Mouse (Mus musculus) ovary, adult 18-20 months (tissue): ENCODE results near the gene Tnik.

Experiments
- DNase-seq: peaks from one replicate; pipeline ENCODE4 v3.0.0; 2022; ENCODE audit warnings: low spot score, mixed read lengths

The Tnik gene

DNA sequence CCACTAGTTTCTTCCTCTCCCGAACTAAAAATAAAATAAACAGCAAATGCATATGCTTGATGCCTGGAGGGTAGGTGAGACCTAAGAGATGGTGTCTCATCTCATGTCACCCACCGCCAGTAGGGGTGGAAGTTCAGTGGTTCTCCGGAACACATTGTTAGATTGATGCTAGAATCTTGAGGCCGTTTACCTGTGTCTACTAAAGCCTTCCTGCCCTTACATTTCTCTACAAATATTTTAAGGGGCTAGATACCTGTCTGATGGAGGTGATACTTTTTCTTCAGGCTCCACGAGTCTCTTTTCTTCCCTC lies 1.8 kb downstream of the Tnik start:
- no peak for DNase-seq

DNA sequence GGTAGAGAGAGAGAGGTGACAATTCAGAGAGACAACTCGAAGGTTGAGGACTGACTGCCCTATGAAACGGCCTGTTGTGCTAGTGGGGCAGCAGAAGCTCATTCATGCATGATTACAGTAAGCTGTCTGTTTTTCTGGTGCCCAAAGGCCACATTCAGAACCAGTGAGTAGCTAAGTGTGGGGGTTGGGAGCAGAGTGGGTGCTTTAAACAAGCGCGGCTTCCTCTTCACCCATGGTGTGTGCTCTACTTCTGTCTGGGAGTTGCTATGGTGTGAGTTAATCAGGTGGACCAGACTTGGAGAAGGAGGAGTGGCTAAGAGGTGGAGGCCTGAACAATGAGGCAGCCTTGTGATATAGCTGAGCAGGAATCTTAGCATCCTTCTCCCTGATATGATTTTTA lies 2.2 kb downstream of the Tnik start:
- DNase-seq, result no peak

DNA sequence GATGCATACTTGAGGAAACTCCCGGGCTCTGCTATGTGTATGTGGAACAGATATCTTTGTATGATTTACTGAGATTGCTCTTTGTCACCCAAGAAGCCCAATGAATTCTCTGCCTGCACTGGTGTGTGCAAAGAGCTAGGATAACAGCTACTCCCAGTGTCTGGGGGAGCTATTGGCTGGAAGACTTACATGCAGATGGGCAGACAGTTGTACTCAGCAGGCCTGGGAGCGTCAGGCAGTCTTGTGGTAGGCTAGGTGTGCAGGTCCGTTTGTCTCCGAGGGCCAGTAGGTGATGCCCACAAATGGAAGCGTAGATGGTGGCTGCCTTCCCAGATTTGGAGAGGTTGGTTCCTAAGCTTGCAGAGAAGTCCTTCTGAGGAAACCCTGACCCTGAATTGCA lies 2.6 kb downstream of the Tnik start:
- no peak for DNase-seq

GRCm38 (mm10) chr3:28267211-28267610 lies 4.2 kb downstream of the Tnik start:
- no peak for DNase-seq

GRCm38 (mm10) chr3:28269716-28270115 lies 6.7 kb downstream of the Tnik start:
- DNase-seq, result no peak

- no peak for DNase-seq
Observed at GRCm38 (mm10) chr3:28271884-28272283, 8.9 kb downstream of the Tnik start.

DNA sequence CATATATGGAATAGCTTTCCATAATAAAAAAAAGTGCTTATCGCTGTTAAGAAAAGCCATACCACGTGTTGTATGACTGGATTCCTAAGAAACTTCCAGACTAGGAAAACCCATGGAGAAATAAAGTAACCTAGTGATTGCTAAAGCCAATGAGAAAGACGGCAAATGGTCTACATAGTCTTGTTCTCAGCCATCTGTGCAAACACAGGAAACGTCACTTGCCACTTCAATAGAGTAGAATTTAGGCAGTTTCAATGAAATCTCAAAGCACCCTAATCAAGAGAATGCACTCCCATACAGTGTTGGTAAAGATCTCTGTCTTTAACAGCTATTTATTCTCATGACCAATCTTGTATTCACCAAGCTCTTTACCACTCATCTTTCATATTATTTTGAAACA lies 11.7 kb downstream of the Tnik start:
- no peak for DNase-seq

DNA sequence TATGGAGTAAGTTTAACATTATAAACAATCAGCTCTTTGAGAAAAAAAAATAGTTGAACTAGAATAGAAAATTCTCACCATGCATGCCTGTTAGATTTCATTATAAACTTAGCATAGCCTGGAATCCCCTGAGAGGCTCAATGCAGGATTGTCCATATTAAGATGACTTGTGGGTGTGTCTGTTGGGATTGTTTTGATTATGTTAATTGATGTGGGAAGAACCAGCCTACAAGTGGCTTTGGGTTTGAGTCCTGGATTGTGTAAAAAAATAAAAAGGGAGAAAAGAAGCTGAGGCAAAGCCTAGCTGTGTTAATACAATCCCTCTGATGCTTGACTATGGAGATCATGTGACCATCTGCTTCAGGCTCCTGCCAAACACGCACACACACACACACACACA lies 26.7 kb downstream of the Tnik start:
- no peak for DNase-seq

DNA sequence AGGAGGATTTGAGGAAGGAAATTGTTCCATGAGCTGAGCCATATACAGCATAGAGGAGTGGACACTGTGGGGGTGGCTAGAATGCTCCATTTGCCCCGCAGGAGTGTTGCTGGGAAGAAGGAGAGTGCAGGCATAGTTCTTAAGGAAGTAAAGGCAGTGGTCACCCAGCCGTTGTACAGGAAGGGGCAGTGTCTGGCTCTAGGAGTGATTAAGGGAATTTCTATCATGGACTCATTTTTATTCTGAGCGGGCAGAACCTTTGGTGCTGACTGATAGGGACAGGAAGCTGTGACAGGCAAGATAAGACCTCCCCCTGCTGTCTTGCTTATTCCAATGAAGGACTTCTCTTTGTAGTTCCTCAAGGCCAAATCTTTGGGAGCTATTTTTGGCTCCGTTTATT lies 38.4 kb downstream of the Tnik start:
- DNase-seq, result no peak

DNA sequence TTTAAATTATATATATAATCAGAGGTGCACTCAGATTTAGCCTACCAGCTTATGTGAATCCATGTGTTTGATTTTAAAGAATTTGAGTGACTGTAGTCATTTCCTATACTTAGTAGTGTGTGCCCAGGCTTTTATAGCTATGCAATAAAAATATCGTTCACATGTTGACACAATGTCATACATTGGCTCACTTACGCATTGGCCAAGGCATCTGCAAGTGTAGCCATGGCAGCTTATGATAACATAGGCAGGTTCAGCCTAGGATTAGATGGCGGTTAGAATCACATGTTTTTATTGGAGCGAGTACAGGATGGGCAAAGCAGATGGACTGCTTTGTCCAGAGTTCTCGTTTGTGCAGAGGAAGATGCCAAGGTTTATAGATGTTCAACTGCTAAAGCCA lies 40.9 kb downstream of the Tnik start:
- no peak for DNase-seq

DNA sequence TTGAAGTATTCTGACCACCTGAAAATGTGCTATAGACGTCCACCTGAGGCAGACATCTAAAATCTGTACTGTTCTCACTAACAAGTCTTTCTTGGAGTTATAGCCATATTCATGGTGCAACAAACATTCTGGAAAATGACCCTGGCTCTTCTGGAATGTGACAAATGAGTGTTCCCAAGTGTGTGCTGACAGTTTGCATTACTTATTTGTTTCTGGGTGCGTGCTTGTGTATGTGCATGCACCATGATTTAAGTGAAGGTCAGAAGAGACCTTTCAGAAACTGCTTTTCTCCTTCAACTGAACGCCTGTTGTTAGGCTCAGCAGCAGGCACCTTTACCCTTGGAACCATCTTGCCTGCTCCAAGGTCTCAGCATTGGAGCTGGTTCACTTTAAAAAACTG lies 43.8 kb downstream of the Tnik start:
- no peak for DNase-seq

GRCm38 (mm10) chr3:28314438-28314837 lies 51.4 kb downstream of the Tnik start:
- DNase-seq, result no peak

DNA sequence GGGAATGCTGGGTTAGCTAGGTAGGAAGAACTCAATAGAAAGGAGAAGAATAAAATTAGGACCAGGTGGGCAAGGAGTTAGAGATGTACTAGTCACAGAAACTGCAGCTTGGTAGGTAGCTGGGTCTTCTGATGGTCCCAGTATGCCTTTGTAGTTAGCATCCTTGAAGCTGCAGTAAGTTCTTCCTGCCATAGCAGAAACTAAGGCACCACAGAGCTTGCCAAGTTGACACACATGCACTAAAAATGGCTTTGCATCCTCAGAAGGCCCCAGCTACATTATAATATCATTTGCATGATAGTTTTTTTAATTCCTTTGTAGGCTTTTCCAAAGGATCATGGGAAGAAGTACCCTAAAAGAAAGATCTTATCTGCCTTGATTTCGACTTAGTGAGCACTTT lies 54.3 kb downstream of the Tnik start:
- no peak for DNase-seq

DNA sequence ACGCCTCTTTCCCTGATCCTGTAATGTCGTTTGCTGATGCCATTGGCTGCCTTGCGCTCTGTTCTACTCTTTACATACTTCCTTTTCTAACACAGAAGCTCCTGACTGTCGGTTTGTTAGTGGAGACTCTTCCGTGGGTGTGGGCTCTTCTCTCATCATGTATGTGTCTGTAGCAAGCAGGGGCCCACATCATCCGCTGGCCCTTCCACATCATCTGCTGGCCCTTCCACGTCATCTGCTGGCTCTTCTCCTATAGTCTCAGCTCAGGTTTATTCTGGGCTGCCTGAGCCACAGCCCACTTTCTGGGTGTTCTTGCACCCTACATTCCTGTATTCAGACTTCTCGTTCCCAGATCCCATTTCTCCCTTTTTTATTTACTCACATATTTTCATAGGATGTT lies 58.6 kb downstream of the Tnik start:
- DNase-seq, result no peak

DNA sequence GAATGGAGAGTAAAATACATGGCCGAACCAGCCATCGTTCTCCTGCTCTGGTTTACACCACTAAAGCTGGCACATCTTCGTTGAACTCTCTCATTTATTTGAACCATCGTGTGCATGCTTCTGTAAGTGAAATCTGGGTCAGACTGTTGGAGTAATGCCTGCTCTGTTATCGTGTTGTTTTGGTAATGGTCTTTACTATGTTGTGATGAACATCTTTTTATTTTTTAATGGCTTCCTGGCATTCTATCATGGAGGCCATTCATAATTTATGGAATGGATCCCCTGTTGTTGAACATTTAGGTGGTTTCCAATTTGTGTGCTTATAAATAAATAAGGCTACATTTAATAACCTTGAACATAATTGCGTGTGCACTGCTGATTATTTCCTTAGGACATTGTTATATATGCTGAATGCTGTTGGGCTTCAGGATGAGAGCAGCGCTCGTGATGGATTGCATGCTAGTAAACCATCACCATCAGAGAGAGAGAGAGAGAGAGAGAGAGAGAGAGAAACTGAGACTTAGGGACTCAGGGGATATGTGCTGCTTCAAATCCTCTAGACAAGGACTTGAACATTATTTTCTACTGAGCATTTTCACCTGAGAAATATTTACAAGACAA lies 62.7 kb downstream of the Tnik start:
- no peak for DNase-seq

DNA sequence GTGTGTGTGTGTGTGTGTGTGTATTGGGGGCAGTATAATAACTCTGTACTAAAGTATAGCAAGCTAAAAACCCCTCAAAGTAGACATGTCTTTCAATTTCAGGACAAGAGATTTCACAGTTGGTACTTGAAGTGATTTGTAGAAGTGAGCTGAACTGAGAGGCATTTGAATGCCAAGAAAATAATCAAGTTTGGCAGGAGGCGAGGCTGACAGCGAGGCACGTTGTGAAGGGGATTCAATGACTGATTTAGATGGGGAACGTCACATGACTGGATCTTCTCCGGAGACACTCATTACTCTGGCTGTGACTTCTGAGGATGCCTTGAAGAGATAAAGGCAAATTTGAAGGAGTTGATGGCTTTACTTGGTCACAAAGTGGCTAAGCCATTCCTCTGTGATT lies 69.3 kb downstream of the Tnik start:
- no peak for DNase-seq

DNA sequence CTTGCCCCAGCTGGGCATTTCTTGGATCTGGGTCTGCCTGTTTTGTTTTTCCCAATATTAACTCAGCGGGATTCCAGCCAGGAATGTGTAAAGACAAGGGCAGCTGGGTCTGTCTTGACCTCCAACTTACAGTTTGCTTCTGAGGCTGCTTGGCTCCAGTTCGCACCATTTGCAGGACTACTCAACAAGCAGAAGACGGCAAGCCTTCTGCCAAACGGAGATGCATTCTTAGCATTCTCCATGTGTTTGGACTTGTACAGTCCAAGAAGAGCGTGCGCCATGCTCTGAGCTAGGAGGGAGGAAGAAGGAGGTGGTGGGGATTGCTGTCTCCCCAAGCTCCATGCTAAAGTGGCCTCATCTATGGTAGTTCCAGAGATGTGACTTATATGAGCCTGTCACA lies 70.9 kb downstream of the Tnik start:
- DNase-seq, result peak; percentile 57

DNA sequence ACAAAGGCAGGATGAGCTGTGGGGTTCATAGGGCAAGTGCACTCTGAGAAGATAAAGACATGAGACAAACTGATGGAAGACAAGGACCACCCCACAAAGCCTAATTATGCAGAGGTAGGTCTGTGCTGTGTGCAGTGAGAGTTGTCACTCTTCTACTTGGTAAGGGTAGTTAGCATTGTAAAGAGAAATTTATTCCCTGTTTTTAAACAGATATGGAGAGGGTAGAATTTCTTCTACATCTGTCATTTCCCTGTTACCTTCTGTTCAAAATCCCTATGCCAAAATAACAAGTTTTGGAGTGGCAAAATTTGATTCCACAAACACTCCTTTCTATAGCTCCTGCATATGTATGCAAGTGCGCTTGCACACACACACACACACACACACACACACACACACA lies 71.5 kb downstream of the Tnik start:
- DNase-seq, result no peak

DNA sequence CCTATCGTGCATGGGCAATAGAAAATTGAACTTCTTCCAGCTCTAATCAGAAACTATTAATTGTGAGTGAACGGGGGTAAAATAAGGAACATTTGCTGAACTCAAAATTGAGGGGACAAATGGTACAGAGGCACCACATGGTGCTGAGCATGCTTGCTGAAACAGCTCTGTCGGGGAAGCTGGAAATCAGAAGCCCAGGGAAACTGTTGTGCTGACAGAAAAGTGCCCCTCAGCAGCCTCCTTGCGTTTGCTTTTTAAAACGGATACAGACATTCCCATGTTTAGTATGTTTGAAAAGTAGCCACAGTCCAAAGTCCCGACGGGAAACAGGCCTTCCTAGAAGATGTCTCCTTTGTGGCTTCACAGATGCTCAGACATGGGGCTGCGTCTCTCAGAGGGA lies 77.1 kb downstream of the Tnik start:
- DNase-seq, result no peak

GRCm38 (mm10) chr3:28343204-28343603 lies 80.2 kb downstream of the Tnik start:
- DNase-seq, result no peak

DNA sequence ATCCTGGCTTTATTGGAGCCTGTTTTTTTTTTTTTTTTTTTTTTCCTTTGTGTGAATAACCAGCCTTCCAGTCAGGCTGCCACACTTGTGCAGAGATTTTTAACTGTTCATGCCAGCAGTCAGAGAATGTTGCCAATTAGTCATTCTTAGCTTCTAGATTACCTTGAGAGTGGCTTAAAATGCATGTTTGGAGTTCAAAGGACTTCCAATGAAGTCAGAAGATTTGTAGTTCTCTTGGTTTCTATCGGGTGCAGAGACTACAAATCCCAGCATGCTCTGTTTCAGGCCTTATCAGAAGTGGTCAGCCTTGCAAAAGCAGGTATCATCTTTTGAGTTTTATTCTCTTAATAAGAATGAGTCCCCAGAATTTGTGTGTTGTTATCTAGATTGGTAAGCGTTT lies 80.6 kb downstream of the Tnik start:
- DNase-seq, result no peak

DNA sequence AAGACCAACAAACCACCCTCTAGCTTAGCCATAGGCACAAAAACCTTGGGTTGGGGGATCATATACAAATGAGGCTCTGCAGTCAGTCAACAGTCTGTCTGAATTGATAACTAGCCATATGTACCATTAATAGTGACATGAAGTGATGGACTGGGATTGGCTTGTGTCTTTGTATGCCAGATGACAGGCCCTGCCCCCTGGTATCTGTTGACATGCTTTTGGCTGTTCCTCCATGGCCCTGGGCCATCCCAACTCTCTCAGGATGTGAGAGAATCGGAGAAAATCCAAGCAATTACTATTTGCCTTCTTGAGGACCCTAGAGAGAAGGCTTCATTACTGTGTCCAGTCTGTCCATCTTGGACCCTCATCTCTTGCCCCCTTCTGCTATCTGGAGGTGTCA lies 82.4 kb downstream of the Tnik start:
- no peak for DNase-seq

- DNase-seq, result no peak
Observed at GRCm38 (mm10) chr3:28345961-28346360, 82.9 kb downstream of the Tnik start.

DNA sequence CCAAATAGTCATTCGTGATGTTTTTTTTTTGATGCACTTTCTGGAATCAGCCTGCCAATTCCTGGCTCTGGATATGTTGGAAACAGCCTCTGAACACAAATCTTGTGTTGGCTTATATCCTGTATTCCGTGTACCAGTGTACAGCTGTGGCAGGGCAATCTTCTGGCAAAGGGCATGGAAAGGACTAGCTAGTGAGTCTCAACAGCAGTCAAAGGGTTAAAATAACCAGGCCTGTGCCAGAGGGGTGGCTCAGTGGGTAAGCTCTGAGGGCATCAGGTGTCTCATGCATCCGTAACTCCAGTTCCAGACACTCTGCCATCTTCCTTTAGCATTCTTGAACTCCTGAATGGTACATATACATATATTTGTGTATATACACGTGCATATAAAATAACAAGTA lies 83.5 kb downstream of the Tnik start:
- DNase-seq, result no peak

GRCm38 (mm10) chr3:28348746-28349145 lies 85.7 kb downstream of the Tnik start:
- DNase-seq, result no peak
